Mouse (Mus musculus) forebrain, embryonic 13.5 days (tissue): ENCODE data around the gene Dclk3. TPM values are rescaled to one million over a fixed set of nuclear protein-coding genes. Genes with fewer than 3 reads are reported as not detected.
A peak's percentile ranks its signal among the peaks of the same experiment; 100 is the strongest.

ENCODE experiments used
- ATAC-seq: fragments of 200-750 bp; cut with Nextera tagmentation; 2 replicates; pipeline ENCODE4 v1.8.0; 2017
- H3K27ac ChIP-seq: fragments of 300-500 bp; sonication (generic); 2 replicates; pipeline ENCODE4 v1.5.1; 2015; ENCODE audit warnings: inconsistent platforms, mild to moderate bottlenecking, moderate library complexity
- H3K27me3 ChIP-seq: fragments of 300-500 bp; sonication (generic); 2 replicates; pipeline ENCODE4 v1.6.1; 2015; ENCODE audit warnings: mild to moderate bottlenecking, inconsistent platforms
- H3K36me3 ChIP-seq: fragments of 300-500 bp; sonication (generic); 2 replicates; pipeline ENCODE4 v1.6.1; 2015; ENCODE audit warnings: mild to moderate bottlenecking, inconsistent platforms; ENCODE audit not compliant: poor library complexity, severe bottlenecking
- H3K4me1 ChIP-seq: fragments of 300-500 bp; sonication (generic); 2 replicates; pipeline ENCODE4 v1.6.1; 2015; ENCODE audit warnings: inconsistent platforms
- H3K4me2 ChIP-seq: fragments of 300-500 bp; sonication (generic); 2 replicates; pipeline ENCODE4 v1.6.1; 2015; ENCODE audit warnings: inconsistent platforms, mild to moderate bottlenecking, moderate library complexity
- H3K4me3 ChIP-seq: fragments of 300-500 bp; sonication (generic); 2 replicates; pipeline ENCODE4 v1.5.1; 2015; ENCODE audit warnings: mild to moderate bottlenecking, inconsistent platforms
- H3K9ac ChIP-seq: fragments of 300-500 bp; sonication (generic); 2 replicates; pipeline ENCODE4 v1.6.1; 2015; ENCODE audit warnings: mild to moderate bottlenecking, inconsistent platforms
- H3K9me3 ChIP-seq: fragments of 300-500 bp; sonication (generic); replicated peaks from 2 replicates; pipeline ENCODE4 v1.6.1; 2016; ENCODE audit warnings: inconsistent platforms
- WGBS: fragments of 180-500 bp; shearing (Covaris S2); methylation state at CpG from one replicate; pipeline ENCODE4 v1.1.7; 2015; 5-methylcytosine and 5-hydroxymethylcytosine counted together
- polyA plus RNA-seq: library from polyadenylated mRNA; unstranded; fragments of >200 nt; fragmentation: Nextera tagmentation; extraction: Ambion mirVana; gene quantifications from 2 replicates; pipeline ENCODE4 v1.2.1, GENCODE M21; 2015

The Dclk3 gene
- polyA plus RNA-seq, 1 experiment from 2014 or later: 1.6 TPM

DNA sequence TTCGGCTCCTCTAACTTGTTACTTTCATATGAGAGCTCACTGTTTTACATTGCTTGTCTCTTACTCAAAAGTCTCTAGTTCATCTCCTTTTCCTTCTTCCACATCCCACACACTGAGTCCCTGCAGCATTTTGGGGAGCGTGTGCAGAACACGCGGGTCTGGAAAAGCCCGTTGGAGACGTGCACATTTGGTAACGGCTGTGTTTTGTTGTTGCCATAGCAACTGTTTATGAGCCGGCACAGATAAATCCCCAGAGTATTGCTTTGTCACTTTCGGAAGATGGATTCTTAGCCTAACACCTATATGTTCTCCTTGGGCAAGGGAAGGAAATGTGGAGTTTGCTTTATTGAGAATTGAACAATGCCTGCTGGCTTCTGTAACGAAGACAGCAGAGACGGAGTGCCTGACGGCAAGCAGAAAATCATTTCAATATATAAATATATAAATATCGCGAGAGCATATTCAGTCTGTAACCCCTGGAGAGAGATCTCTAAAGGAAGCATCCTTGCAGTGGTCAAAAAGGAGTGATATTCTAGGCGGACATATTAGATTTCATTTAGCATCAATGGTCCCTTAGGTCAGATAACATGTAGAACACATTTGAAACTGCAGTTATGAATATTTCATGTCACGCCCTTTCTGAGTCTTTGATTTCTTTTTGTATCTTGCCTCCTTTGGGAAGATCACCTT, 26.3 kb upstream of the Dclk3 start:
- Histone ChIP-seq H3K36me3 (no peaks in the 10 kb centered on the region), H3K4me3 (no peak overlapping the region), H3K4me1 (no peaks in the 10 kb centered on the region), H3K9ac (no peak overlapping the region), H3K9me3 (no peaks in the 10 kb centered on the region), H3K27ac (peak overlapping the region; percentile 14; the same call in 1 of the 2 replicates), H3K27me3 (no peaks in the 10 kb centered on the region), H3K4me2 (no peak overlapping the region)
- 74% methylated on average over 16 of the region's 16 CpGs for WGBS
- ATAC-seq: no peak

DNA sequence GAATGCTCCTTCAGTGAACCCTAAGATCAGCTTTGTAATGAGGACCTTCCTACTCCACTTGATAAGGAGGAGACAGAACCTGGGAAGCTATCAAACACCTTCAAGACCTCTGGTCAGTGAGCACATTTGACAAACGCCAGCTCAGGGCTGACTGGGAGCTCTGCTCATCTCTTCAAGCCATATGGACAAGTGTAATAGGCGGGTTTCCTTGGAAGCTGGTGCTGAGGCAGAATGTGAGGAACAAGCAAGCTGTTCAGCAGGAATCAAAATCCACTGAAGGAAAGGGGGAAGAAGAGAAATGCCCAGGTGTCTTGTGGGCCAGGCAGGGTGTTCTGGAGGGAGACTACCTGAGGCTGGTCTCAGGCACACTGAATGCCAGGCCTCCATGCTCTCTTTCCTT, 17.0 kb upstream of the Dclk3 start:
- ATAC-seq: no peak
- WGBS: 69% methylated on average over 2 of the region's 2 CpGs
- Histone ChIP-seq H3K9ac (no peak overlapping the region), H3K27me3 (no peaks in the 10 kb centered on the region), H3K27ac (no peak overlapping the region), H3K4me2 (no peak overlapping the region), H3K4me1 (no peaks in the 10 kb centered on the region), H3K36me3 (no peaks in the 10 kb centered on the region), H3K4me3 (no peak overlapping the region), H3K9me3 (no peaks in the 10 kb centered on the region)

DNA sequence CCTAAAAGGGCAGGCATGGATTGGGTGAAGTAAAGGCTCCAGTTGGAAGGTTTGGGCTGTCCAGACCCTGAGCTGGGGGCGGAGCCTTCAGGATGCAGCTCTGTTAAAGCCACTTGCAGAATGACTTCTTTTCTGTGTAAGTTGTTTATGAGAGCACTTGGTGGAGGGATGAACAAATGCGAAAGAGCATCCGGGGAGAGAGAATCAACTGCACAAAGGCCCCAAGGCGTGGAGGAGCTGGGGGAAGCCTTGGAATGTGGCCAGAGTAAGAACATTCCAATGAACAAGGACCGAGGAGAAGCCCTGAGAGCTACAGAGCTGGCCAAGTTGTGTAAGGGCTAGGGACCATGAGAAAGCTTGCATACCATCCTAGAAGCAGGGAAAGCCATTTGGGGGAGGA, 16.3 kb upstream of the Dclk3 start:
- no peak overlapping the region for H3K9ac ChIP-seq
- H3K27ac ChIP-seq: no peak overlapping the region
- no peak for ATAC-seq
- WGBS: 74% methylated on average over 5 of the region's 5 CpGs
- no peaks in the 10 kb centered on the region for H3K4me1 ChIP-seq
- H3K36me3 ChIP-seq: no peaks in the 10 kb centered on the region
- H3K4me2 ChIP-seq: no peak overlapping the region
- H3K9me3 ChIP-seq: no peaks in the 10 kb centered on the region
- no peak overlapping the region for H3K4me3 ChIP-seq
- no peaks in the 10 kb centered on the region for H3K27me3 ChIP-seq

DNA sequence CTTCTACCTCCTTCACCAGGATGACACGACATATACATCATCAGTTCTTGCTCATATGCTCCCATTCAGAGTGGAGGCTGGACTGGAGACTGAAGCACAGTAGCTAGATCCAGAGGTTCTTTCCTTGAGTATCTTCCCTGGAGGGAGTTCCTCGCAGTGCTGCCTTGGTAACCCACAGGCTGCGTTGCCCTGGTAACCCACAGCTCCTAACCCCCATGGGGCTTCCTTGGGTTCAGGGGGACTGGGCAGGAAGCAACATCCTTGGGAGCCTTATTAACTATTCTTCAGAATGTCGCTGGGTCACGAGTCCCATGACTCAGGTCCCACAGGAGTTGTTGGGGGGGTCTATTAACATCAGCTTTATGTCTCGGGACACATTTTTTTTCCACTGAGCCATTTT, 13.8 kb upstream of the Dclk3 start:
- Histone ChIP-seq H3K27me3 (no peaks in the 10 kb centered on the region), H3K4me1 (no peaks in the 10 kb centered on the region), H3K4me2 (no peak overlapping the region), H3K36me3 (no peaks in the 10 kb centered on the region), H3K9me3 (no peaks in the 10 kb centered on the region), H3K9ac (no peak overlapping the region), H3K27ac (no peak overlapping the region), H3K4me3 (no peak overlapping the region)
- 63% methylated on average over 6 of the region's 6 CpGs for WGBS
- ATAC-seq: no peak

DNA sequence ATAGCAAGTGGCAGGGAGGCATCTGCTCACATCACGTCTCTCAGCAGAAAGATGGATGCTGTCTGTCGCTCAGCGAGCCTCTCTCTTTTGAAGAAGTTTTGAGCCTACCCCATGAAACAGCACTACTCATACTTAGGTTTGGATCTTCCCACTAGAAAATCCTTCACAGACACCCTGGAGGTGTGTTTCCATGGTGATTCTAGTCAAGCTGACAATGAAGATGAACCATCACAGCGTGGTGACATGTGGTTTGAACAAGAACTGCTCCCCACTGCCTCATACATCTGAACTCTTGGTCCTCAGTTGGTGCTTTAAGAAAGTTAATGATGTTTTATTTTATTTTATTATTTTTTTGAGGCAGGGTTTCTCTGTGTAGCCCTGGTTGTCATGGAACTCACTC, 12.9 kb upstream of the Dclk3 start:
- H3K27ac ChIP-seq: no peak overlapping the region
- H3K4me3 ChIP-seq: no peak overlapping the region
- H3K4me1 ChIP-seq: no peaks in the 10 kb centered on the region
- H3K9me3 ChIP-seq: no peaks in the 10 kb centered on the region
- H3K4me2 ChIP-seq: no peak overlapping the region
- ATAC-seq: no peak
- no peaks in the 10 kb centered on the region for H3K27me3 ChIP-seq
- no peaks in the 10 kb centered on the region for H3K36me3 ChIP-seq
- no peak overlapping the region for H3K9ac ChIP-seq
- 78% methylated on average over 4 of the region's 4 CpGs for WGBS

DNA sequence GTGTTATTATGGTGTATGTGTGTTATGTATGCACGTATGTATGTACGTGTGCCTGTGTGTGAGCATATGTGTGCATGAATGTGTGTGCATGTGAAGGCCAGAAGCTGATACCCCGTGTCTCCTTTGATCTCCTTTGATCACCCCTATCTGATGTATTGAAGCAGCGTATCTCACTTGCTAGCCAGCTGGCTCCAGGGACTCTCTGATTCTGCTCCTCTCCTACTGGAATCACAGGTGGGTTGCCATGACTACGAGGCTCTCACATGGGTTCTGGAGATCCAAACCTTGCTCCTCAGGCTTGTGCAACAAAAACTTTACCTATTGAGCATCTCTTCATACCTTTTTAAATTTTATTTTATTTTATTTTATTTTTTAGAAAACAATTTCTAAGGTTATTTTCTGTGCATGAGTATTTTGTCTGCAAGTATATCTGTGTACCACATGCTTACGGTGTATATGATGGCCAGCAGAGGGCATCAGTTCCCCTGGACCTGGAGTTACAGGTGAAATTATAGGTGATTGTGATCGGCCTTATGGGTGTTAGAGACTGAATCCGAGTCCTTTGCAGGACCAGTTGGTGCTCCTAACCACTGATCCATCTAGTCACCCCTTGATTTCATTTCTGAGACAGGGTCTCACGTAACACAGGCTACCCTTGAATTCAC, 10.9 kb upstream of the Dclk3 start:
- H3K4me3 ChIP-seq: no peak overlapping the region
- no peaks in the 10 kb centered on the region for H3K9me3 ChIP-seq
- no peaks in the 10 kb centered on the region for H3K36me3 ChIP-seq
- no peak overlapping the region for H3K9ac ChIP-seq
- no peak overlapping the region for H3K27ac ChIP-seq
- no peaks in the 10 kb centered on the region for H3K4me1 ChIP-seq
- 83% methylated on average over 9 of the region's 9 CpGs for WGBS
- no peak overlapping the region for H3K4me2 ChIP-seq
- no peaks in the 10 kb centered on the region for H3K27me3 ChIP-seq
- 0 out of 2 replicates have a peak, but pooled peaks have one; percentile 10 for ATAC-seq

DNA sequence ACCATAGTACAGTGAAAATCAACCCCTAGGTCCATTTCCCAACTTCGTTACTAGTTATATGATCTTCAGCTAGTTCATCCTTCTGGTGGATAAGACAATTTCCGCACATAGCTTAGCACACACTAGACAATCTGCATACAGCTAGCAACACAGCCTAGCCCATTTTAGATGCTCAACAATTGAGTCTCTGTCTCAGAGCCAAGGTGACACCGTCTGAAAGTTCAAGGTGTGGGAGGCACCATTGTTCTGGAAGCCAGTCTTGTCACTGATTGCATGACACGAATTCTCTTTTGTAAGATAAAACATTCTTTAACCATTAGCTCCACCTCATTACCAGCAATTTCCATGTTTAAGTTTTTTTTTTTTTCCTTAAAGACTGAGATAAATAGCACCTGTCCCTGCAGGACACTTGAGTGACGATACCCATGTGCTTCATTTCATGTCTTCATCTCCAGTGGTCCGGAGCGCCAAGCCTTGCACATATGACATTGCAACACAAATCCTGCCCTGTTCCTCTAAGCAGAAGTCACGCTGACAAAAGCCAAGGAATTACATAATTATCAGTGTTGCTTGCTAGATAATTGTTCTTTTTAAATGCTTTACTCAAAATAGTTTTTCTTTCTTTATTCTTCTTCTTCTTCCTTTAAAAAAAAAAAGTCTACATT, 10.1 kb upstream of the Dclk3 start:
- WGBS: 76% methylated on average over 8 of the region's 8 CpGs
- H3K4me3 ChIP-seq: no peak overlapping the region

DNA sequence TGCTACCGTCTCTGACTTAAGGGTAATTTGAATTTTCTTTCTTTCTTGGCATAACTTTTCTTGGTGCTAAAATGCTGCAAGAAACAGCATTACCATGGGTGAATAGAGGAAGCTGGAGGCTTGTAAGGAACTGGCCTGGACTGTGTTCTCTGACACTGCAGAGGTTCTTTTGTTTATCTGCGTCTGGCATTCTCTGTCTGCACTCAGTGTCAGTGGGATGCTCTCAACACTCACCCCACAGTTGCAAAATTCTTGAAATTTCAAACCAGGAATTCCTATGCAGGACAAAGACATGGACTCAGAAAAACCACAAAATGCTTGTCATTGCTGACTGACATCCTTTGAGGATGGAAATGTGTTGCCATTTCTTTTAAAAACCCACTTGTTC, 9.5 kb upstream of the Dclk3 start:
- H3K4me3 ChIP-seq: no peak overlapping the region

More for the DNA sequence above, 10.1 kb upstream of the Dclk3 start:
- Histone ChIP-seq H3K27me3 (no peaks in the 10 kb centered on the region), H3K9ac (no peak overlapping the region), H3K27ac (no peak overlapping the region), H3K36me3 (no peaks in the 10 kb centered on the region), H3K4me2 (no peak overlapping the region), H3K9me3 (no peaks in the 10 kb centered on the region), H3K4me1 (no peaks in the 10 kb centered on the region)
- no peak for ATAC-seq

DNA sequence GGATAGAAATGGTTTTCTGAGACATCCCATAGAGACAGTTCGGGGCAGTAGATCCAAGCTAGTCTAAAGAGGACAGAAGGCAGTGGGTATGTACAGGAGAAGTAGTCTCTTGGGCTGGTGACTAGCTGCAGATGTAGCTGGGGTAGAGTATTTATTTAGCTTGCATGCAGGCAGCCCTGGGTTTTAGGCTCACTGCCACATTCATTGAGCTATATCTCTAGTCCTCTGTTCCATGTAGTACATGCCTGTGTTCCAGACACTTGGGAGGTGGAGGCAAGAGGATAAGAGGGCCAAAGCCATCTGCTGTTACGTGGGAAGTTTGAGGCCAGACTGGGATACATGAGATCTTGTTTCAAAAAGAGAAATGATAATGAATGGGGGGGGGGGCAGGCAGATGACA, 3.5 kb upstream of the Dclk3 start:
- no peak for ATAC-seq
- no peak overlapping the region for H3K4me2 ChIP-seq
- H3K27me3 ChIP-seq: peaks cover 22% of the 10 kb centered on the region
- H3K9me3 ChIP-seq: no peaks in the 10 kb centered on the region
- H3K36me3 ChIP-seq: no peaks in the 10 kb centered on the region
- 80% methylated on average over 2 of the region's 2 CpGs for WGBS
- H3K27ac ChIP-seq: no peak overlapping the region
- H3K9ac ChIP-seq: no peak overlapping the region
- no peak overlapping the region for H3K4me3 ChIP-seq
- peaks cover 6% of the 10 kb centered on the region; the same call in 1 of the 2 replicates for H3K4me1 ChIP-seq

More for the DNA sequence above, 9.5 kb upstream of the Dclk3 start:
- ATAC-seq: no peak
- no peak overlapping the region for H3K4me2 ChIP-seq
- H3K4me1 ChIP-seq: no peaks in the 10 kb centered on the region
- H3K27ac ChIP-seq: no peak overlapping the region
- no peaks in the 10 kb centered on the region for H3K9me3 ChIP-seq
- no peak overlapping the region for H3K9ac ChIP-seq
- 56% methylated on average over 2 of the region's 2 CpGs for WGBS
- no peaks in the 10 kb centered on the region for H3K27me3 ChIP-seq
- no peaks in the 10 kb centered on the region for H3K36me3 ChIP-seq

DNA sequence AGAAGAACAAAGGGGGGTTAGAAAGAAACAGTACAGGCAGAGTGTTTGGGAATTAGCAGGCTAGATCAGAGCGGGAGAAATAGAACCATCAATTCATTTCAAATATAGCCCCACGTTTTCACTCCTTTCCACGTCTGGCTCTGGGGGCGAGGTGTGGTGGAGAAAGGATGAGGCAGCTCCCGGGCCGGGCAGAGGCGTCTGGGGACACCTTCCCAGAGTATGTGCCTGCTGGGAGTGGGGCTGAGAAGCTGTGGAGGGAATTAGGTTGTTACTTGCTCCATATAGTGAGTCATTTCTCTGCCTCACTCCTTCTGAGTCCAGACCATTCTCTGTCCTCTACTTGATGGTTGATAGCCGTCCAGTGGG, 938 bp downstream of the Dclk3 start:
- H3K9ac ChIP-seq: no peak overlapping the region

DNA sequence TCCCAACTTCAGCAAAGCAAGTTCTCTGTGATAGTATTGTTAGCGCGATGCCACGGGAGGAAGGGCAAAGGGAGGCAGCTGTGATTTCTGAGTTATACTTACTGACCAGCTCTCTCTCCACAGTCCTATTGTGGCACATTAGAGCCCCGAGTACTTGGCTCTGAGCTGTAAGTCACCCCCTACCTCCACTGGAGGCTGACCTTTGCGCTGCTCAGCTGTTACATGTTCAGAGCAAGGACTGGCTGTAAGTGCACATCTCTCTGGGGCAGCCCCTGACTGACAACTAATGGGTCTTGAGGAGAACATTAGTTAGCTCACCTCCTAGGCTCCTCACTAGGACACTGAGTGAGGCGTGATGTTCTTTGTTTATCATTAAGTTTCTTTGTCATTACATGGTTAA, 1.6 kb downstream of the Dclk3 start:
- no peak overlapping the region for H3K27ac ChIP-seq
- no peak for ATAC-seq
- 83% methylated on average over 6 of the region's 6 CpGs for WGBS

More for the DNA sequence above, 938 bp downstream of the Dclk3 start:
- no peak for ATAC-seq
- Histone ChIP-seq H3K4me2 (peak overlapping the region; percentile 65), H3K9me3 (no peaks in the 10 kb centered on the region), H3K27ac (no peak overlapping the region), H3K4me1 (peaks cover 6% of the 10 kb centered on the region; the same call in 1 of the 2 replicates), H3K27me3 (peaks cover 26% of the 10 kb centered on the region), H3K36me3 (no peaks in the 10 kb centered on the region), H3K4me3 (peak overlapping the region; percentile 43; the same call in 1 of the 2 replicates)
- 61% methylated on average over 8 of the region's 8 CpGs for WGBS

DNA sequence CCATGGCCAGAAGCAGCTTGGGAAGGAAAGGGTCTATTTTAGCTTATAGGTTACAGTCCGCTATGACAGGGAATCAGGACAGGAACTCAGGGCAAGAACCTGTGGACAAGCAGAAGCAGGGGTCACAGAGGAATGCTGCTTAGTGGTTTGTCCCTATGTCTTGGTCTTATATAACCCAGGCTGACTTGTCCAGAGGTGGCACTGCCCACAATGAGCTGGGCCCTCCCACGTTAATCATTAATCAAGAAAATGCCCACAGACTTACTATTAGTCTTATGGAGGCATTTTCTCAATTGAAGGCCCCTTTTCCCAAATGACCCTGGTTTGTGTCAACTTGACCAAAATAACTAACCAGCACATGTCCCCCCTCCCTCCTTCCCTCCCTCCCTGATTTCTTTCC, 2.3 kb downstream of the Dclk3 start:
- Histone ChIP-seq H3K9ac (no peak overlapping the region), H3K4me1 (peaks cover 6% of the 10 kb centered on the region; the same call in 1 of the 2 replicates), H3K36me3 (no peaks in the 10 kb centered on the region), H3K9me3 (no peaks in the 10 kb centered on the region), H3K4me2 (no peak overlapping the region), H3K27me3 (peaks cover 26% of the 10 kb centered on the region), H3K4me3 (no peak overlapping the region), H3K27ac (no peak overlapping the region)
- ATAC-seq: no peak
- 90% methylated on average over 2 of the region's 2 CpGs for WGBS

More for the DNA sequence above, 1.6 kb downstream of the Dclk3 start:
- Histone ChIP-seq H3K4me2 (no peak overlapping the region), H3K36me3 (no peaks in the 10 kb centered on the region), H3K4me1 (peaks cover 6% of the 10 kb centered on the region; the same call in 1 of the 2 replicates), H3K9me3 (no peaks in the 10 kb centered on the region), H3K9ac (no peak overlapping the region), H3K27me3 (peaks cover 26% of the 10 kb centered on the region), H3K4me3 (no peak overlapping the region)
